Mouse (Mus musculus): ENCODE measurements around the gene Mtr.

Gene Mtr

DNA sequence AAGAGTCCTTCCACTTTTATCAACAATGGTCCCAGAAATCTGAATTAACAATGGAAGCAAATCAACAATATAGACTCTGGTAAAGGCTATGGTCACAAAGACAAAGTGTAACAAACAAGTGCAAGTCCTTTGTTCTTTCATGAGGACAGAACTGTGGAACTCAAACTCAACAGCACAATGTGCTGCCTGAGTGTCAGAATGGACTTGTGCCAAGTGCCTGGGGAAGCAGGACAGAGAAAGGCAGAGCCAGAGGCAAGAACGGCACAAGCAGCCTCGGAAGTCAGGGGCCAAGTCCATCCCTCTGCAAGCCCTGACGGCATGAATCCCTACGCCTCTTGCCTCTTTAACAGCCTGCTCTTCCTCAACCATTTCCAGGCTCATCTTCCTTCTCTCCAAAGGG lies 13.9 kb downstream of the Mtr start:
- DNase-seq (ENCODE audit: low read depth), result no peak

DNA sequence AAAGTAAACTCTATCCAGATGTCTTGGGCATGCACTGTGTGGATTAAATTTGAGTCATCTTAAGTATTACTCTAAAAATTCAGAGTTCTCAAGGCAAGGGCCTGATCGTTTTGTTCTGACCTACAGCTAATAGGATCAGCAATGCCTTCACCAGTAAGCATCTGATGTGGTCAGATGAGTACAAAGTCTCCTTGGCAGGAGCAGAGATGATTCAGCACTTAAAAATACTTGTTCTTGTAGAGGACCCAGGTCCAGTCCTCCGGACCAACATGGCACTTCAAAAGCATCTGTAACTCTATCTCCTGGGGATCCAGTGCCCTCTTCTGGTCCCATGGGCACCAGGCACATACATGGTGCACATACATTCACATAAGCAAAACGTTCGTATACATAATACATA lies 25.8 kb downstream of the Mtr start:
- peak; percentile 40 for DNase-seq (ENCODE audit: low read depth)

DNA sequence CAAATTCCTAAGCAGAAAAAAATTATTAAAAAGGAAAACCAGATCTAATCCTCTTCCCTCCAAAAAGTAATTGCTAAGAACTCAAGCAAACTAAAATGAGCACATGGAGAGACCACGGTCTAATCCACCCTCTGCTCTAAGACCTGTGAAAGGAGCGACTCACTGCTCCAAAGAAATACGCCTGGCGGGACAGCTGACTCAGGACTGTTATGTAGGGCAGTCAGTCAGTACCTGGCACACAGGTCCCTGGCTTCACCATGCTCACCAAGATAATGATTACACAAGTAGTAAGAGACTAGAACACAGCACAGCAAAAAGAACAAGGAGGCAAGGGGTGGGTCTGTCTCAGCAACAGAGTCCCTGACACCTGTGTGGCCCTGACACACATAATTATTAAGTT lies 29.7 kb downstream of the Mtr start:
- DNase-seq (ENCODE audit: low read depth), result no peak

DNA sequence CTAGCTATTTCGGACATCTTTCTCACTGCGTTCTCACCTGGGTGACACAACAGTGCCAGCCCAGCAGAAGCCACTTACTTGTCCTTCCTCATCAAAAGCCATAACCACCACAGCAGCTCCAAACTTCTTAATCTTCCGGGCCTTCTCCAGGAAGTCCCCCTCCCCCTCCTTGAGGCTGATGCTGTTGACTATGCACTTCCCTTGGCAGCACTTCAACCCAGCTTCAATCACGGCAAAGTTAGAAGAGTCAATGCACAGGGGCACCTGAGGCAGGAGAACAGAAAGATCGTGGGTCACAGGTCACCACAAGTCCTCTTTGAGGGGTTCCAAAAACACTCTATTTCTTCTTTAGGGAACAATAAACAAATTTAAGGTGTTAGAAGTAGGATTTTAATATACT lies 30.3 kb downstream of the Mtr start:
- DNase-seq (ENCODE audit: low read depth), result no peak

DNA sequence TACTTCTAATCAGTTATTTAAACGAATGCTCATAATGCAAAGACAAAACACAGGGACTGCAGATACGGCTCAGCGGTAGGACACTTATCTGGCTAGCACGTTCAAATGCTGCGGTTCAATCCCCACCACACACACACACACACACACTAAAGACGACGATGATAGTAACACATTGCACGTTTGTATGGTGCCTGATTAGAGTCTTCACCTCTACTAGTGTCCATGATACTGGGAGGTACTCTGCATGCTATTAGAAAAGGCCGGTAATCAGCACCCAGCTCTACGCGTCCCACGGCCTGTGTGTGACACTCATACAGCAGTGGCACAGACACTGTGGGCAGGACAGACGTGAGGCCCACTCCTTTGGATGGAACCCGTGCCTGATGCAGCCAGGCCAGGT lies 39.3 kb downstream of the Mtr start:
- DNase-seq (ENCODE audit: low read depth), result no peak

DNA sequence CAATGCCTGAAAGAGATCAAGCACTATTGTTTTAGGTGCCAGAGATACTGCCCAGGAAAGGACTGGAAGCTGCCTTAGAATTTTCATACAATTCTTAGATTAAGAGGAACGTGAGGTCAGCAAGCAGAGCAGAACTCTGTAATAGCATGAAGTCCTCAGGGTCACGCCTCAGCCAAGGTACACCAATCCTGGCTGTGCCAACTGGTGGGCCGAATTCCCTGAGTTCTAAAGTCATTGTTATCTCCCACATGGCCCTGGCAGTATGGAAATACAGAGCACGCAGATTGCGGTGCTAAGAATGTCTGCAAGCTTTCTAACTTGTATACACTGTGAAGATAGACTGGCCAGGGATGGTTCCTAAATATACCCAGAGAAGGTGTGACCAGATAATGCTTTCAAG lies 43.0 kb downstream of the Mtr start:
- DNase-seq (ENCODE audit: low read depth), result no peak

DNA sequence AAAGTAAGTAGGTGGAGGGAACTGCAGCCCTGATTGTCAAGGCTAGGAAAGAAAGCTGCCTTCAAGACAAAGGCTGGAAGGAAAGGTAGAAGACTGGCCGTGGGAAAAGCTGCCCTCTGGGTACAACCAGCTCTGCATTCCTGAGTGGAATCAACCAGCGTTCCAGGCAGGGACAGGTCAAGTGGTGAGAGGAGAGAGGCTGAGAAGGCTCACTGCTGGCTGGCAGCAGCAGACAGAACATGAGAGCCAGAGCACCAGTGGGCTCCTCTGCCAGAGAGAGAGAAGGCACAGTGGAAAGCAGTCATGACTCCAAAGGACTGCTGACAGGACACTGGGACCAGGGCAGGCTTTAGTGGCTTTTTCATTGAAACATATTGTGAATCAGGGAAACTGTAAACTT lies 46.9 kb downstream of the Mtr start:
- DNase-seq (ENCODE audit: low read depth), result no peak

DNA sequence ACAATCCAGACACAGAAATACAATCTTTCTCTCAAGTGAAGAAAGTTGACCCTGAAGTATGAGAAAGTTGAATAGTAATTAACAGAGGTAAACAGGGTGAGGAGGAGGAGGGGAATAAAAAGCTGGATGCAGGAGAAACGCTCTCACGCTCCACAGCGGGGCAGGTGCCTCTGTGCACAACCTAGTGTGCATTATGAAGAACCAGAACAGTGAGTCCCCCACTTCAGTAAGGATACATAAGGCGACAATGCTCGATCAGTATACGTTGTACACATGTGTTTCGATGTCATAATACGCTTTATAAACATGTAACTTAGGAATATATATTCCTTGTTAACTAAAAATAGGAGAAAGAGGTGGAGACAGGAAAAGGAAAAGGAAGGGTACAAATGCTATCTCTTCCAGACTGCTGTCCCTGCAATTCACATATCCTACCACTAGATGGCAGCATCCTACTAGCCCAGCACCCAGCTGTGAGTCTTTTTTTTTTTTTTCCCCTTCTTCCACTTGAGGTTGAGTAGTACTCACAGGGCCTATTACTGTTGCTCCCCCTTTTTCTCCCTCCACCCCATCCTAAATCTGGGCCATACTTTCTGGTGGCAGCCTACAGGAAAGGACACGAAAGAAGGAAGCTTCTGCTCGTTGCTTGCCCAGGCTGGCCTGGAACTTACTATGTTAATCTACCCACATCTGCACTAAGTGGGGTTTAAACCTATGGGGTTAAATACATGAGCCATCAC lies 47.7 kb downstream of the Mtr start:
- DNase-seq (ENCODE audit: low read depth), result peak; percentile 30

DNA sequence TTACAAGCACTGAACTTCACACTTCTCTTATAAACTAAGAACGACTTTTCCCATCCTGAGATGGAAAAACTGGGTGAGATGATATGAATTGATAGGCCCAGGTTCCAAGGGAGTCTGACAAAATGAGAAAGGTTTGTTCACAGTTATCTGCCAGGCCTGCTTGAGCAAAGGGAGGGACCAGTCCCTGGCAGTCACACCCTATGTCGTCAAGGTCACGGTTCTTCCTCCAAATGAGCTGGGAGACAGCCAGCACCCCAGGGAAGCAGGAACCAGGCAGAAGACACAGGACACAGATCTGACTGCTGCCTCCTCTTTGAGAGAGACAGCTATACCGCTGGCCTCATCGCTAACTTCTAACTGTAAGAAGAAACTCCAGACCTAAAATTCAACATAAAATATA lies 57.5 kb downstream of the Mtr start:
- DNase-seq (ENCODE audit: low read depth), result no peak

DNA sequence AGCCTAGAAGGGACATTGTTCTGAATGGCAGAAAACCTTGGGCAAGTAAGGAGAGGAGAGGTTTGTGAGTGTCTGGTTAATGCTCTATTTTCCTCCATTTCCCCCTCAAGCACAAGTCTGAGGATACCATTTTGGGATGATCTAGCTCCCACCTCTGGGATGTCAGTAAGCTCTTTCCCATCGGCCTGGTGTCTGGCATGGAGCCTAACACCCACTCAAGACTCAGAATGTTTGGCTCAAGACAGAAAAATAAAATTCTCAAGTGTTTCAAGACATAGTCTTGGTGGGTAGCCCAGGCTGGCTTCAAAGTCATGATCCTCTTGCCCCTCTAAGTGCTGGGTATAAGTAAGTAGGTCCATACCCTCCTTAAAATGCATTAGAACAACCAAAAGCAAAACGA lies 59.4 kb downstream of the Mtr start:
- DNase-seq (ENCODE audit: low read depth), result no peak

DNA sequence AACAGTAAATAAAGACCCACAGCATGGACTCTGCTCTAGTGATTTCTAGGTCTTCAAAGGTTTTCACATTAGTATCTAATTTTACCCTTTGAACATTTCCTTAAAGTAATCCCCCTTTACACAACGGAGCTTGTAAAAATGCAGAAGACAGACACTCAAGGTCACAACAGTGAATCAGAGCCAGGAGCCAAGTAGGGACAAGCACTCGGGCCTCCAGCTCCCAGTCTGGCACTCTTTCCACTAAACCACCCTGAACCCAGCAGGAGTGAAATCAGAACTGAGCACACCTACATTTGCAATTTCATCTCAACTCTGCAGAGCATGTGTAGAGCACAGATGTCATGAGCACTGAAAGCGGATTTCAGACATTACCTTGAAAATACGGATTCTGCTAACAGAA lies 61.1 kb downstream of the Mtr start:
- DNase-seq (ENCODE audit: low read depth), result no peak

DNA sequence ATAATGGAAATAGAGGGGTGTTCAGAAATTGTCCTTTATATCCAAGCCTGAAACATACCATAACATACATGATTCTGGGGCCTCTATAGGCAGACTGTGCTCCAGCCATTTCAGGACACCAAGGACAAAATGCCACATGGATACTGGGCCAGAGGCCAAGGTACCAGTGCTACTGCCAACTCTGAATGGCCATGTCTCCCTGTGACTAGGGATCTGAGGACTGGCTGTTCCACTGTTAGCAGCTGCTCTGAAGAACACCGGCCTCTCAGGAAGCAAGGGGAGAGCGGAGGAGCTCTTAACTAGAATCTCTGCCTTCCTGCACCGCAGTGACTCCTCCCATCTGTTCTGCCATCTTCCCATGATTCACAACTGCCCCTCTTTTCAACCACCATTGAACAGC lies 61.9 kb downstream of the Mtr start:
- no peak for DNase-seq (ENCODE audit: low read depth)

DNA sequence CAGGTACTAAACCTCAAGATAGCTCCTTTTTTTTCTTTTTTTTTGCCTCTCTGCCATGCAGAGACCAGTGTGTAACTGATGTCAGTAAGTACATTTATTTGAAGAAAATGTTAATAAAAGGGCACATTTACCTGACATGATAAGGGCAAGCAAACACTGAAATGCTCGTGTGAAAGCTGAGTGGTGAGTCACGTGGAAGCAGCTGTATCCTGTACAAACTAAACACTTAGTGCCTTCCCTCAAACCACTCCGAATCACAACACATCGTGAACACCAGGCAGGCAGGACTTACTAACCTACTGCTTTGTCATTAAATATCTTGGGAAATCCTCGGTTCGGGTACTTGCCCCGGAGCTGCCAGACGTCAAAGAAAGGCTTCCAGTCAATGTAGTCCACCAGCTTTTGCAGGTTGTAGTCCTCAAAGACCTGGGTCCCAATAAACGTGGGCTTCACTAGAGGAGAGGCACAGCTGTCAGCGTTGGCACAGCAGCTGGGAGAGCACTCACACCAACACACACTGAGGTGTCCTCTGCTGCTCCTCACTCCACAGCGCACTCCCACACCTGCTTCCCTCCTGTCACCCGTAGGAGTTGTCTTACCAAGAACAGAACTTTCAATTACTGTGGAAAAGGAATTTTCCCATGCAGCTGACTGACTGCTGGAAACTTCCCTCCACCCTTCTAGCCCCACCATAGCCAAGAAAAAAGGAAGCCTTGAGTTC lies 62.8 kb downstream of the Mtr start:
- no peak for DNase-seq (ENCODE audit: low read depth)

DNA sequence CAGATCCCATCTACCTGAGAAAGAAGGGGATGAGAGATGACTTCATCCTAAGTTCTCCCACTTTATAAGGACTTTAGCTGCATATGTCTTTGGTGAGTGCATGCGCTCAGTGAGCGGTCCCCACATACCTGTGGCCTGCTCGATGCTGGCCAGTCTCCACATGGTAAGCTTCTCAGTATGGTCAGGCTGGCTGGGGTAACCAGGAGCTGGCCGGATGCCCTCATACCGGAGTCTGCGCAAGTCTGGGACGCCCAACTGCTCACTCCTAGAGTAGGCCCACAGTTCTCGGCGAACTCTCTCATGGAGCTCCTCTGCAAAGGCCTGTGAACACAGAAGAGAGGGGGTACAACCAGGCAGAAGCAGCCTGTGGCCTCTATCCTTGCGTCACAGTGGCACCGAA lies 68.7 kb downstream of the Mtr start:
- no peak for DNase-seq (ENCODE audit: low read depth)

DNA sequence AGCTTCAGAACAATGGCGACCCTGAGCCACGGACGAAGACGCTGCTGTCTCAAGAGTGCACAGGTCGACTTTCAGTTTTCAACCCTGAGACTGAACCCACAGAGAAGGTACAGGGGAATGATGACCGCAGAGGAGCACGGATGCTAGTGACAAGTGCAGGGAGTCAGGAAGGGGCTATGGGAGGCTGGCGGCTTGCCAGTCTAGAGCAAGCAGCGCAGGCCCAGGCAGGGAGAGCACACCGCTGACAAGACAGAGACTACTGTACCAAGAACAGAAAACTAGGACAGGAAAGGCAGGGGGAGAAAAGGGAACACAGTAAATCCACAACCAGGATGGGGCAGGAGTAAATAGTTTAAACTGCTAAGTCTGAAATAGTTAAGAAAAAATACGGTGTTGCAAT lies 69.1 kb downstream of the Mtr start:
- DNase-seq (ENCODE audit: low read depth), result no peak

DNA sequence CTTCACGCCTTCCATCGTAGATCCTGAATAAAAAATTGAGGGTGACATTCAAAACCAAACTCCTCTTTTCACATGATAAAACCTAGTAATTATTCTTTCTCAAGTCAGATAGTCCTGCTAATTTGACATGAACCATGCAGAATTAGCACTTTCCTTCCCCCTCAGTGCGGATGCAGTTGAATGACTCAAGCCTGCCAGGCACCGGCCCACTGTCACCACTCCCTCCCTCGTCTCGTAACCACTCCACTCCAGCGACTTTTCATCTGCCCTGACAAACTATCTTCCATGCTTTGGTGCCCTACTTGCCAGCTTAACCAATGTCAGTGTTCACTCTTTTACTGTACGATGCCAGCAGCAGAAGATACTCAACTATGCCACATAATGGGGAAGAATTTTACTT lies 78.4 kb downstream of the Mtr start:
- no peak for DNase-seq (ENCODE audit: low read depth)

DNA sequence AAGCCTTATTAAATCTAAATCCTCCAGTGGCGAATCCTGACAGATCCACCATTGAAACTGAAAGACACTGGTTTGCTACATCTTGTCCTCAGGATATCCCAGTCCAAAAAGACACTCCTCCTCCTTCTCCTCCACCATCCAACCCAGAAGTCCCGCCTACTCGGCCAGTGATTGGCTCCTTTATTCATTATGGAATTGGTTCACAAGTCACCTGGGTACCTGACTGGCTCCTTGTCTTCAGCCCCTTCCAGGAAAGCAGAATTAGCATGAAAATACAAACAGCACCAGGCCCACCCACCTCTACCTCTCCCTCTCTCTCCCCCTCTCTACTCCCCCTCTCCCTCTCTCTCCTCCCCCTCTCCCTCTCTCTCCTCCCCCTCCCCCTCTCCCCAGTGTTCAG lies 81.2 kb downstream of the Mtr start:
- DNase-seq (ENCODE audit: low read depth), result no peak

DNA sequence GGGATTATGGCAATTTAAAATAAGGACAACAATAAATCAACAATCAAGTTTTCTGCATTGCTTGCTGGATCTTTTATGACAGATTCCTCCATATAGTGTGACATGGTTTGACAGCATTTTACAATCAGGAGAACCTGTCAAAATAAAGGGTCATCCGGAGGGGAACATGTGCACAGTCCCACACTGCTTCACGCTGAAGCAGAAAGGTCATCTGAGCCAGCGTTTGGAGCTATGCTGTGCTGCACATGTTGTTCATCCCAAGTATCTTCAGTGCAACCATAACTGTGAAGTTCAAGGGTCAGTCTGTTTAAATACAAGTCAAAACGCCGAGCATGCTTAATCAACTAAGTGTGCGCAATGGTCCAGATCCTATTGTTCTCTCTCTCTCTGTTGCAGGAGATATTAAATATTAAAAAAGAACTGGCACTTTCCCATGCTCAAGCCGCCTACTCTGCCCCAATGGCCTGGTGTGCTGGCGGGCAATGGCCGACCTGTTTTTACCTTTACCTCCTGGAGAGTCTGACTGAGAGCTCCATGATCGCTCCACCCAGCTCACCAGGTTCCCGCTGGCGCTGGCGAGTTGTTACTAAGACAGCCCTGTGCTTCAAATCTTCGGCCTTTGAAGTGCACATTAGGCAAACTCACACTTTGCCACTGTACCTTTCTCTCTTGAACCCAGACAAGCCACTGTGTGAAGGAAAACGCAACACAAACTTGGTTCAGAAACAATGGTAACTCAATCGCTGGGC lies 81.8 kb downstream of the Mtr start:
- no peak for DNase-seq (ENCODE audit: low read depth)

DNA sequence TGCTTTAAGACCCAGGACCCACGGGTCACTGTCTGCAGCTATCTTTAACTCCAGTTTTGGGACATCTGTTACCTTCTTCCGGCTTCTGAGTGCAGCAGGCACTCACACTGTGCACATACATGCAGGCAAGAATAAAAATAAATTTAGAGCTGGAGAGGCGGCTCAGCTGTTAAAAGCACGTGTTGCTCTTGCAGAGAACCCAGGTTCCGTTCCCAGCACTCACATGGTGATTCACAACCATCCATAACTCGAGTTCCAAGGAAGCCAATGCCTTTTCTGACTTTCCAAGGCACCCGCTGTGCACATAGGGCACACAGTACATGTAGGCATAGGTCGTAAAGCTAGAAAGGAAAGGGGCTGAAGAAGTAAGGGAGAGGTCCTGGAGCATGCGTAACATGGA lies 90.6 kb downstream of the Mtr start:
- DNase-seq (ENCODE audit: low read depth), result no peak

DNA sequence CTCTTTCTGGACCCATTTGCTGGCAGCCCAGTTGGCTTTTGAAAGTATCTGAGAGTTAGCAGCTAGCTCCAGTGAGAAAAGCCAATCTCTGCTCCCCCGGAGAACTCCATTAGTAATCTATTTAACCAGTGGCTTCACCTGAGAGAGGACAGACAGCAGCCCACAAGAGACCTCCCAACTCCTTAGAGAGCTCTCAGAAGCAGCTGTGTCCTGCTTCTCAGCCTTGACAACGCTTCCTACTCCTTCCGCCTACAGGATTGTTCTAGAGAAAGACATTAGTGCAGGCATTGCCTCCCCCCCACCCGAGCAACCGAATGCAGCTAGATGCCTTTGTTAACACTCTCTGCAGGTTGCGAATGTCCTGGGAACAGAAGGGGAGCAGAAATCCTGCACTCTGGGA lies 91.5 kb downstream of the Mtr start:
- no peak for DNase-seq (ENCODE audit: low read depth)

DNA sequence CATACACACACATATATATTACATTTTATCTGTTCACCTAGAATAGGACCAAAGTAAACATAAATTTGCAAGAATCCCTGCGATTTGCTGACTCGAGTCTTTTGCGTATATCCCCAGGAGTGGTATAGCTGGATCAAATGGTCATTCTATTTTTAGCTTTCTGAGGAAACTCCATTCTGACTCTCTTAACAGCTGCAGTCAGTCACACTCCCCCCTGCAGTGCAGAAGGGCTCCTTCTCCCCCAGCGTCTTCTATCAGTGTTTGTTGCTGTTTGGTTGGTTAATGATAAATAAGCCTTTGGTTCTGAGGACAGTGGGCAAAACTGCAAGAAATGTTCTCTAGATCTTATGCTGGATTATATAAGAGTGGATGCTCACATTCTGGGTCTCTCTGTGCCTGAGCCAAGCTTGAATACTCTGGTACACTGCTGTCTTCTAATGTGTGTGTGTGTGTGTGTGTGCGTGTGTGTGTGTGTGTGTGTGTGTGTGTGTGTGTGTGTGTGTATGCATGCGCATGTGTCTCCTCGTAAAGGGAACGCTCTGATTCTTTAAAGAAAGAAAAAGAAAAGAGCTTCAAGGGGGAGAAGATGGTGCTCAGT lies 92.4 kb downstream of the Mtr start:
- DNase-seq (ENCODE audit: low read depth), result no peak

DNA sequence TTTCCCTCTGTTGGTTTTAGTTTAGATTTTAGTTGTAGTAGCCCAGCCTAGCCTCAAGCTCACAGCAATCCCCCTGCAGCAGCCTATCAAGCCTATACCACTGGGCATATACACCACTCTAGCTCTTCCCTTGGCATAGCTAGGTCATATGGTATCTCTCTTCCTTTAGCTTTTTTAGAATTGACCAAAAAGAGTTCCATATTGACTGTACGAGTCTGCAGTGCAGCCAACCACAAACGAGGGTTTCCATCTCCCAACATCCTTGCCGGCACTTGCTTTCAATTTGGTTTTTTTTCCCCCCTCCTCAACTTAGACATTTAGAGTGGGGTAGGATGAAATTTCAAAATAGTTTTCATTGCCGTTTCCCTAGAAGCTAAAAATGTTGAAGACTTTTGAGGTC lies 95.5 kb downstream of the Mtr start:
- no peak for DNase-seq (ENCODE audit: low read depth)

DNA sequence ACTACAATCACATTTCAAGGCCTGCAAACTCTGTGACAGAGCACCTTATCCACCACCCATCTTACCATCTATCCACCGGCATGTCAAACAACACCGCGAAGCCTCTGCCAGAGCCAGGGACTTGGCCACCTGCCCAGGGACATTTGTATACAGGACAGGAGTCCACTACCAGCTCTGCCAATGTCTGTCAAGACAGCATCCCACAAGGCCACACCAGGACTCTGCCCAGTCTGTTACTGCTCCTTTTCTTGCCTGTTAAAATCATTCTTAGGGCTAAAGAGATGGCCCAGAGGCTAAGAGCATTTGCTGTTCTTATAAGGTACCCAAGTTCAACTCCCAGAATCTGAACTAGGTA lies 97.8 kb downstream of the Mtr start:
- no peak for DNase-seq (ENCODE audit: low read depth)
